Mouse (Mus musculus) kidney, embryonic 16.5 days (tissue): Measurements from ENCODE around the gene Ctnna2. TPM values are rescaled to one million over a fixed set of nuclear protein-coding genes. Genes with fewer than 3 reads are reported as not detected.

ENCODE experiments used
- ATAC-seq: fragments of 200-750 bp; cut with Nextera tagmentation; 2 replicates; pipeline ENCODE4 v1.8.0; 2017; ENCODE audit warnings: moderate TSS enrichment; ENCODE audit not compliant: low FRiP score, low TSS enrichment
- H3K27ac ChIP-seq: fragments of 300-500 bp; sonication (generic); 2 replicates; pipeline ENCODE4 v1.5.1; 2014; ENCODE audit warnings: low read length
- H3K27me3 ChIP-seq: fragments of 300-500 bp; sonication (generic); 2 replicates; pipeline ENCODE4 v1.6.1; 2014; ENCODE audit warnings: low read length, control low read depth, mixed read lengths; ENCODE audit not compliant: insufficient read depth
- H3K36me3 ChIP-seq: fragments of 300-500 bp; sonication (generic); 2 replicates; pipeline ENCODE4 v1.6.1; 2014; ENCODE audit warnings: low read length, control low read depth, mixed read lengths; ENCODE audit not compliant: insufficient read depth
- H3K4me1 ChIP-seq: fragments of 300-500 bp; sonication (generic); 2 replicates; pipeline ENCODE4 v1.6.1; 2014; ENCODE audit warnings: low read length, control low read depth, mixed read lengths; ENCODE audit not compliant: insufficient read depth
- H3K4me2 ChIP-seq: fragments of 300-500 bp; sonication (generic); replicated peaks from 2 replicates; pipeline ENCODE4 v1.6.1; 2014; ENCODE audit warnings: low read depth, low read length
- H3K4me3 ChIP-seq: fragments of 300-500 bp; sonication (generic); 2 replicates; pipeline ENCODE4 v1.5.1; 2014; ENCODE audit warnings: mild to moderate bottlenecking, low read length
- H3K9ac ChIP-seq: fragments of 300-500 bp; sonication (generic); replicated peaks from 2 replicates; pipeline ENCODE4 v1.6.1; 2014; ENCODE audit warnings: low read length
- H3K9me3 ChIP-seq: fragments of 300-500 bp; sonication (generic); 2 replicates; pipeline ENCODE4 v1.6.1; 2016; ENCODE audit warnings: low read length, control low read depth
- WGBS: fragments of 180-500 bp; shearing (Covaris S2); extraction: QIAGEN DNeasy Blood & Tissue Kit; methylation state at CpG from one replicate; pipeline ENCODE4 v1.1.7; 2014; 5-methylcytosine and 5-hydroxymethylcytosine counted together
- polyA plus RNA-seq: library from polyadenylated mRNA; unstranded; fragments of >200 nt; fragmentation: Nextera tagmentation; extraction: Ambion mirVana; gene quantifications from 2 replicates; pipeline ENCODE4 v1.2.1, GENCODE M21; 2015

Gene Ctnna2
- polyA plus RNA-seq, 1 experiment from 2014 or later = 0.91 TPM

GRCm38 (mm10) chr6:77188628-77189027, 790.9 kb downstream of the Ctnna2 start:
- no peaks in the 10 kb centered on the region for H3K27me3 ChIP-seq
- H3K9ac ChIP-seq = no peak overlapping the region
- 0 out of 2 replicates have a peak overlapping the region, but pooled peaks have one; percentile 18 for H3K27ac ChIP-seq
- WGBS = 58% methylated on average over 2 of the region's 2 CpGs
- H3K9me3 ChIP-seq = no peaks in the 10 kb centered on the region
- no peak overlapping the region for H3K4me2 ChIP-seq
- peak; percentile 91 for ATAC-seq
- H3K36me3 ChIP-seq = no peaks in the 10 kb centered on the region
- H3K4me1 ChIP-seq = no peaks in the 10 kb centered on the region
- no peak overlapping the region for H3K4me3 ChIP-seq

GRCm38 (mm10) chr6:77185751-77186150, 793.7 kb downstream of the Ctnna2 start:
- 83% methylated on average over 4 of the region's 4 CpGs for WGBS
- no peaks in the 10 kb centered on the region for H3K27me3 ChIP-seq
- H3K27ac ChIP-seq = no peak overlapping the region
- no peaks in the 10 kb centered on the region for H3K4me1 ChIP-seq
- H3K4me3 ChIP-seq = no peak overlapping the region
- H3K36me3 ChIP-seq = no peaks in the 10 kb centered on the region
- ATAC-seq = no peak
- no peaks in the 10 kb centered on the region for H3K9me3 ChIP-seq
- H3K9ac ChIP-seq = no peak overlapping the region
- no peak overlapping the region for H3K4me2 ChIP-seq

- 40% methylated on average over 2 of the region's 2 CpGs for WGBS
- Histone ChIP-seq H3K36me3 (no peaks in the 10 kb centered on the region), H3K27me3 (no peaks in the 10 kb centered on the region), H3K27ac (no peak overlapping the region), H3K4me2 (no peak overlapping the region), H3K9me3 (no peaks in the 10 kb centered on the region), H3K4me3 (no peak overlapping the region), H3K4me1 (no peaks in the 10 kb centered on the region), H3K9ac (no peak overlapping the region)
- no peak for ATAC-seq
Observed at GRCm38 (mm10) chr6:77184896-77185295, 794.6 kb downstream of the Ctnna2 start.

- Histone ChIP-seq H3K27ac (no peak overlapping the region), H3K27me3 (no peaks in the 10 kb centered on the region), H3K4me3 (no peak overlapping the region), H3K4me2 (no peak overlapping the region), H3K36me3 (no peaks in the 10 kb centered on the region), H3K9me3 (no peaks in the 10 kb centered on the region), H3K9ac (no peak overlapping the region), H3K4me1 (no peaks in the 10 kb centered on the region)
- no peak for ATAC-seq
- 42% methylated on average over 4 of the region's 4 CpGs for WGBS
Observed at GRCm38 (mm10) chr6:77175764-77176163, 803.7 kb downstream of the Ctnna2 start.

- H3K4me3 ChIP-seq = no peak overlapping the region
- no peaks in the 10 kb centered on the region for H3K9me3 ChIP-seq
- no peak for ATAC-seq
- H3K4me1 ChIP-seq = no peaks in the 10 kb centered on the region
- H3K27me3 ChIP-seq = no peaks in the 10 kb centered on the region
- H3K36me3 ChIP-seq = no peaks in the 10 kb centered on the region
- H3K9ac ChIP-seq = no peak overlapping the region
- no peak overlapping the region for H3K27ac ChIP-seq
- H3K4me2 ChIP-seq = no peak overlapping the region
- 71% methylated on average over 5 of the region's 5 CpGs for WGBS
Observed at GRCm38 (mm10) chr6:77157028-77157427, 822.5 kb downstream of the Ctnna2 start.

GRCm38 (mm10) chr6:77139306-77139920, 840.1 kb downstream of the Ctnna2 start:
- H3K36me3 ChIP-seq = no peaks in the 10 kb centered on the region
- H3K9ac ChIP-seq = no peak overlapping the region
- no peak overlapping the region for H3K4me2 ChIP-seq
- no peaks in the 10 kb centered on the region for H3K27me3 ChIP-seq
- 95% methylated on average over 4 of the region's 4 CpGs for WGBS
- no peak for ATAC-seq
- no peaks in the 10 kb centered on the region for H3K4me1 ChIP-seq
- no peak overlapping the region for H3K4me3 ChIP-seq
- no peaks in the 10 kb centered on the region for H3K9me3 ChIP-seq
- no peak overlapping the region for H3K27ac ChIP-seq

GRCm38 (mm10) chr6:77120926-77121325, 858.6 kb downstream of the Ctnna2 start:
- H3K4me2 ChIP-seq = no peak overlapping the region
- WGBS = 81% methylated on average over 2 of the region's 2 CpGs
- no peaks in the 10 kb centered on the region for H3K27me3 ChIP-seq
- no peak for ATAC-seq
- H3K4me1 ChIP-seq = no peaks in the 10 kb centered on the region
- H3K36me3 ChIP-seq = no peaks in the 10 kb centered on the region
- H3K27ac ChIP-seq = no peak overlapping the region
- no peak overlapping the region for H3K4me3 ChIP-seq
- no peaks in the 10 kb centered on the region for H3K9me3 ChIP-seq
- no peak overlapping the region for H3K9ac ChIP-seq

- no peak overlapping the region for H3K4me3 ChIP-seq
- 46% methylated on average over 5 of the region's 5 CpGs for WGBS
- no peak for ATAC-seq
- H3K27me3 ChIP-seq = no peaks in the 10 kb centered on the region
- no peak overlapping the region for H3K9ac ChIP-seq
- no peak overlapping the region for H3K27ac ChIP-seq
- no peaks in the 10 kb centered on the region for H3K4me1 ChIP-seq
- no peaks in the 10 kb centered on the region for H3K36me3 ChIP-seq
- no peak overlapping the region for H3K4me2 ChIP-seq
- H3K9me3 ChIP-seq = no peaks in the 10 kb centered on the region
Observed at GRCm38 (mm10) chr6:77120510-77120909, 859.0 kb downstream of the Ctnna2 start.

GRCm38 (mm10) chr6:77109095-77109945, 870.2 kb downstream of the Ctnna2 start:
- 79% methylated on average over 10 of the region's 10 CpGs for WGBS

GRCm38 (mm10) chr6:77101047-77101446, 878.5 kb downstream of the Ctnna2 start:
- WGBS = 32% methylated on average over 1 of the region's 1 CpGs
- H3K27ac ChIP-seq = no peak overlapping the region
- H3K9me3 ChIP-seq = no peaks in the 10 kb centered on the region

More at GRCm38 (mm10) chr6:77109095-77109945, 870.2 kb downstream of the Ctnna2 start:
- Histone ChIP-seq H3K9me3 (no peaks in the 10 kb centered on the region), H3K4me3 (no peak overlapping the region), H3K27ac (no peak overlapping the region), H3K4me1 (no peaks in the 10 kb centered on the region), H3K36me3 (no peaks in the 10 kb centered on the region), H3K4me2 (no peak overlapping the region), H3K27me3 (no peaks in the 10 kb centered on the region), H3K9ac (no peak overlapping the region)
- no peak for ATAC-seq

More at GRCm38 (mm10) chr6:77101047-77101446, 878.5 kb downstream of the Ctnna2 start:
- no peak overlapping the region for H3K4me2 ChIP-seq
- H3K4me1 ChIP-seq = no peaks in the 10 kb centered on the region
- H3K36me3 ChIP-seq = no peaks in the 10 kb centered on the region
- H3K4me3 ChIP-seq = no peak overlapping the region
- H3K27me3 ChIP-seq = no peaks in the 10 kb centered on the region
- no peak overlapping the region for H3K9ac ChIP-seq
- ATAC-seq = no peak
